Mouse (Mus musculus): ENCODE results near the gene Hist1h1b.
"Not testable (repeated sequence)": the region's sequence is repeated elsewhere in the genome, so short reads cannot be mapped to it uniquely, and the experiment has no call there.

DNA sequence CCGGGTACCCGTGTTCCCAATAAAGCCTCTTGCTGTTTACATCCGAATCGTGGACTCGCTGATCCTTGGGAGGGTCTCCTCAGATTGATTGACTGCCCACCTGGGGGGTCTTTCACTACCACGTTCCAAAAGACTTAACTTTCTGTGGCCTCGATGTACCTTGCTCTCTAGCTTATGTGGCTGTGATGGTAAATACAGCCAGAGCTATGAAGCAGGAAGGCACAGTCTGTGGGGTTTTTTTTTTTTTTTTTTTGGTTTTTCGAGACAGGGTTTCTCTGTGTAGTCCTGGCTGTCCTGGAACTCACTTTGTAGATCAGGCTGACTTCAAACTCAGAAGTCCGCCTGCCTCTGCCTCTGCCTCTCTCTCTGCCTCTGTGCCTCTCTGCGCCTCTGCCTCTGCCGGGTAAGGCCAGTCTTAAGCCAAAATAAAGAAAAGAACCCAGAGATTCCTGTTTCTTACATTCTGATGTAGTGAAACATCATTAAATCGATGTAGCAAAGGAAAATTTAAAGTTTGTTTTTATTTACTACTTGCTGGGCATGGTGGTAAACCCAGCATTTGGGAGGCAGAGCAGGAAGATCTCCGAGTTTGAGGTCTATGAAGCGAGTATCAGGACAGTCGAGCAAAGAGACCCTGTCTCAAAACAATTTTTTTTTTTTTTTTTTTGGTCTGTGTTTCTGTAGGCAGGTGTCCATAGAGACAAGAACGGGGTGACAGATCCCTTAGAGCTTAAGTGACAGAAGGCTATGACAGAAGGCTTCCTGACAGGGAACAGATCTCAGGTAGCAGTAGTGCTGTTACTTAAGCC, 39.9 kb upstream of the Hist1h1b start:
- TF ChIP-seq CTCF (IDR thresholded peaks at IDR 0.05; ENCODE audit: control insufficient read depth, insufficient read depth, insufficient replicate concordance, low read depth, low read length); POLR2A (IDR thresholded peaks at IDR 0.05; ENCODE audit: control insufficient read depth, low read depth, low read length): not testable (repeated sequence)
